Mouse (Mus musculus) A20 (cell line): Measurements from ENCODE around the gene Shq1.
A peak's percentile ranks its signal among the peaks of the same experiment; 100 is the strongest.

Source experiments
- DNase-seq: peaks from one replicate; pipeline ENCODE4 v3.0.0-alpha.2; 2011; ENCODE audit warnings: low read depth, low spot score

Shq1 gene

DNA sequence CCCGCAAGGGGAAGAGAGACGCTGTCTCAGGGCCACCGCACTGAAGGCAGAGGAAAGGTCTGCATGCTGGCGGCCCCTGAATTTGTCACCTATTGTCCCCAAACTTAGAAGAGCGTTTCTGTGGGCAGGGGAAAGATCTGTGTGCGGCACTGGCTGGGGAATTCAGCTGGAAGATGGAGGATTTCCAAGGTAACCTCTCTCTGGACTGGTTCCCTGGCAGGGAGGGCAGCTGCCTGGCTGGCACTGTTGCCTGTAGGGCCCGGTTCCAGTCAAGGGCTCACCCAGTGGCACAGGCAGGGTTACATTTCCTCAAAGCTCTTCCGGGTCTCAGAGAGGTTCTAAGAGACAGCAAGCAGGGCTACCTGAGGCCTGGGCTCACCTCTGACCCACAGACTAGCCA, 138.6 kb downstream of the Shq1 start:
- DNase-seq = no peak

GRCm38 (mm10) chr6:100529673-100530072, 141.3 kb downstream of the Shq1 start:
- DNase-seq = no peak

DNA sequence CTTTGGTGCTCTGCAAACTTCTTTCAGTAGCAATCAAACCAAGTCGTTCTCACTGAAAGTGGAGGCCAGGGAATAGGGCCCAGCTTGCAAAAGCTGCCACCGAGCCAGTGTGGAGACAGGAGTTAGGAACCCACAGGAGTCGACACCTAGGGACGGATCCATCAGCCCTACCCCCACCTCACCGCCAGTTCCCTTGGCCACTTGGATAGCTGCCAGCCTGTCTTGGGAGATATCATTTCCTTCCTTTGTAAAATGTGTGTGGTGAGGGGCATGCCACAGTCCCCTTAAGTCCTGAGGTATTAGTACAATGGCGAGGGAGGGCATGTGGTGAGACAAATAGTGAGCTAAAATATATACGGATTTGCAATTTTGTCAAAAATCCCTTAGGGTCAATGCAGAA, 142.4 kb downstream of the Shq1 start:
- no peak for DNase-seq

DNA sequence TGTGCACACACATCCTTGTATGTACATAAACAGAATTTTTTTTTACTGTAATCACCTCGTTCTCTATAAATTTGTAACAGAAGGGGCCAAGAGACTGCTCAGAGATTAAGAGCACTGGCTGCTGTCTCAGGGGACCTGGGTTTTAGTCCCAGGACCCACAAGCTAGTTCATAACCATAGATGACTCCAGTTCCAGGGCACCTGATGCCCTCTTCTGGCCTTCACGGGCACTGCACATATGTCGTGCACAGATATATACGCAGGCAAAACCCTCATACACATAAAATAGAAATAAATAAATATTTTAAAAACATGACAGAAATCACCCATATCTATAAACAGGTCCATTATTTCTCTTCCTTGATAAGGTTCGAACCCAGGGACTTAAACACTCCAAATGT, 143.0 kb downstream of the Shq1 start:
- peak; percentile 57 for DNase-seq

DNA sequence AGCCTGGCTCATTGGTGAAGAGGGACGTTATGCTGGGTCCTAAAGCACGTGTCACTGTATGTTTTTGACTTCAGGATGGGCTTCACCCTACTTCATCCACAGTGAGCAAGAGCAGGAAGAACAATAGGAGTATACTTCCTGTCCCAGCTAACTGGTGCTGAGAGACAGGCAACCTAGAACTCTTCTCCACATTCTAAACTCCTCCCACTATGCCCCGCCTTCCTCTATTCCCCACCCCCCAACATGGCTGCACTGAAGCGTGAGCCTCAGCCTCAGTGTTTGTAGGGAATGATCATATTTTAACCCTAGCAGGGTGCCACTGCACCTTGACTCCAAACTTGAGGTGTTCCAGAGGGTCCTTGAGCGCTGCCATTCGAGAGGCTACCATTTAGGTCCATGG, 143.8 kb downstream of the Shq1 start:
- no peak for DNase-seq

GRCm38 (mm10) chr6:100526066-100526465, 144.9 kb downstream of the Shq1 start:
- no peak for DNase-seq

DNA sequence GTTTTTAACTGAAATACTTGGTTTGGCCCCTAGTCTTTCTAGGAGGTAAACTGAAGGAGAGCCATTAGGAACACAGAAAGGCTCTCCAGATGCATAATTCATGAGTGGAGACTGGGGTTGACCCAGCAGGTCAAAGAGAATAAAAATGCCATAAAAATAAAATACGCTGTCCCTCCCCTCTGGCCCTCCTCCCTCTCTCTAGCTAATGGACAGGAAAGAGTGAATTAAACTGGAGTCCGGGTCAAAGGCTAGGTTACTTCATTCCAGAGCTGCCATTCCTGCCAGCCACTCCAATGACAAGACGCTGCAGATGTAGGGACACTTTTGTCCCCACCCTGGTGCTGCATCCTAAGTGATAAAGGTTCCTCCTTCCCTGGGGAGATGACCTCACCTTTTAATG, 145.5 kb downstream of the Shq1 start:
- DNase-seq = no peak

- no peak for DNase-seq
These were observed 148.5 kb downstream of the Shq1 start for GRCm38 (mm10) chr6:100522495-100522894.

DNA sequence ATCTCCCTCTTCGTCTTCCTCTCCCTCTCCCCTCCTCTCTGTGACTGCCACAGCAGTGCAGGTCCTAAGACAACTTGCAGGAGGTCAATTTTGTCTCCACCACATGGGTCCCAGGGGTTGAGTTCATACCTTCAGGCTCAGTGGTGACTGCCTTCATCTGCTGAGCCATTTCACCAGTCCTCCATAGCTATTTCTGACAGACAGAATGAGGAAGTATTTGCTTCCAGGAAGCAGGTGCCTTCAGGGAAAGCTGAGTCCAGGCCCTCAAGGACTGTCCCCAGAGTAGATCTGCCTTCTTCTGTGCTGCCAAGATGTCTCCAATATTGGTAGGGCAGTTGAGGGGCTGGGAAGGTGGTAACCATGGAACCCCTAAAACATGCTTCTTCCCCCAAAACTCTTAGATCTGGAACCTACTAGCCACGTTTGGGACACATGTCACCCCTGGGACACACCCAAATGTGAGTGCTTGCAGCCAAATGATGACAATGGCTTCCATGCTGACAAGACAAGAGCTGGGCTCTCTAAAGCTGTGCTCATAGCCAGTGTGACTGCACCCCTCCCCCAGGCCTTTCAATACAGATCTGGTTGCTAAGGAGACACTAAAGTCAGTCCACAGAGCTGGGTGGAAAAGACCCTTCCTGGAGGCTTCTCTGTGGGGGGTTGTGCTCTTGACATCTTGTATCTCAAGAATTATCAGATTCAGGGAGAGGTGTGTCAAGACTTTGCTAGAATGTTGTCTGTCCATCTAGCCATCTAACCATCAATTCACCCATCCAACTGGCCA, 149.2 kb downstream of the Shq1 start:
- DNase-seq = no peak

- no peak for DNase-seq
These were observed 150.3 kb downstream of the Shq1 start for GRCm38 (mm10) chr6:100520558-100521099.

- no peak for DNase-seq
These were observed 151.1 kb downstream of the Shq1 start for GRCm38 (mm10) chr6:100519837-100520236.
